Mouse (Mus musculus) T-cell, adult 66 days (primary cell): Measurements from ENCODE around the gene Olfr1093. TPM values are rescaled to one million over a fixed set of nuclear protein-coding genes. Genes with fewer than 3 reads are reported as not detected.

Experiments used
- total RNA-seq, 2 experiments: library from RNA; stranded (reverse); gene quantifications; 3 replicates in 1 of 2; 4 replicates in 1 of 2; pipeline ENCODE4 v1.2.4; 2023

The Olfr1093 gene
- not detected for total RNA-seq

GRCm38 (mm10) chr2:86782179-86782578 lies at the start of gene Olfr1093:
Olfr1093 (plus strand) TSS chr2:86782479.

GRCm38 (mm10) chr2:86733601-86734000 lies 48.7 kb upstream of the Olfr1093 start, which contains the start of gene Olfr1089:
Olfr1089 (minus strand) TSS chr2:86733701.

GRCm38 (mm10) chr2:86758893-86759292 lies 23.4 kb upstream of the Olfr1093 start, which contains the start of gene Olfr1090:
Olfr1090 (minus strand) TSS chr2:86758993.

GRCm38 (mm10) chr2:86809918-86810317 lies 27.6 kb downstream of the Olfr1093 start, which contains the start of gene Olfr141:
Olfr141 (minus strand) TSS chr2:86810018.

GRCm38 (mm10) chr2:86824363-86824762 lies 42.1 kb downstream of the Olfr1093 start, which contains the start of gene Olfr1094:
Olfr1094 (plus strand) TSS chr2:86824663.

Other genes with a start within 250 kb of the Olfr1093 start
- not detected for gene Olfr1079, start 240.0 kb upstream of the Olfr1093 start, total RNA-seq
- not detected for gene Olfr1080, start 224.2 kb upstream of the Olfr1093 start, total RNA-seq
- gene Olfr1082, start 183.5 kb upstream of the Olfr1093 start, total RNA-seq: not detected
- not detected for gene Olfr1084, start 142.8 kb upstream of the Olfr1093 start, total RNA-seq
- not detected for gene Olfr1085, start 120.5 kb upstream of the Olfr1093 start, total RNA-seq
- not detected for gene Olfr1086, start 102.4 kb upstream of the Olfr1093 start, total RNA-seq
- not detected for gene Olfr1087, start 84.1 kb upstream of the Olfr1093 start, total RNA-seq
- not detected for gene Olfr1089, start 48.8 kb upstream of the Olfr1093 start, total RNA-seq
- gene Olfr1090, start 23.5 kb upstream of the Olfr1093 start, total RNA-seq: not detected
- gene Olfr141, start 27.5 kb downstream of the Olfr1093 start, total RNA-seq: not detected
- not detected for gene Olfr1094, start 42.2 kb downstream of the Olfr1093 start, total RNA-seq
- not detected for gene Olfr1095, start 69.2 kb downstream of the Olfr1093 start, total RNA-seq
- not detected for gene Gm13723, start 92.3 kb downstream of the Olfr1093 start, total RNA-seq
- gene Olfr1097, start 109.7 kb downstream of the Olfr1093 start, total RNA-seq: not detected
- not detected for gene Olfr1098, start 142.1 kb downstream of the Olfr1093 start, total RNA-seq
- gene Olfr1099, start 178.2 kb downstream of the Olfr1093 start, total RNA-seq: not detected
- not detected for gene Olfr1100, start 197.5 kb downstream of the Olfr1093 start, total RNA-seq
- gene Olfr1101, start 208.7 kb downstream of the Olfr1093 start, total RNA-seq: not detected
- not detected for gene Olfr1102, start 215.9 kb downstream of the Olfr1093 start, total RNA-seq
- not detected for gene Olfr1104, start 244.6 kb downstream of the Olfr1093 start, total RNA-seq